Mouse (Mus musculus): ENCODE results near the gene Tbc1d17.
"Not testable (repeated sequence)": the region's sequence is repeated elsewhere in the genome, so short reads cannot be mapped to it uniquely, and the experiment has no call there.

The Tbc1d17 gene

DNA sequence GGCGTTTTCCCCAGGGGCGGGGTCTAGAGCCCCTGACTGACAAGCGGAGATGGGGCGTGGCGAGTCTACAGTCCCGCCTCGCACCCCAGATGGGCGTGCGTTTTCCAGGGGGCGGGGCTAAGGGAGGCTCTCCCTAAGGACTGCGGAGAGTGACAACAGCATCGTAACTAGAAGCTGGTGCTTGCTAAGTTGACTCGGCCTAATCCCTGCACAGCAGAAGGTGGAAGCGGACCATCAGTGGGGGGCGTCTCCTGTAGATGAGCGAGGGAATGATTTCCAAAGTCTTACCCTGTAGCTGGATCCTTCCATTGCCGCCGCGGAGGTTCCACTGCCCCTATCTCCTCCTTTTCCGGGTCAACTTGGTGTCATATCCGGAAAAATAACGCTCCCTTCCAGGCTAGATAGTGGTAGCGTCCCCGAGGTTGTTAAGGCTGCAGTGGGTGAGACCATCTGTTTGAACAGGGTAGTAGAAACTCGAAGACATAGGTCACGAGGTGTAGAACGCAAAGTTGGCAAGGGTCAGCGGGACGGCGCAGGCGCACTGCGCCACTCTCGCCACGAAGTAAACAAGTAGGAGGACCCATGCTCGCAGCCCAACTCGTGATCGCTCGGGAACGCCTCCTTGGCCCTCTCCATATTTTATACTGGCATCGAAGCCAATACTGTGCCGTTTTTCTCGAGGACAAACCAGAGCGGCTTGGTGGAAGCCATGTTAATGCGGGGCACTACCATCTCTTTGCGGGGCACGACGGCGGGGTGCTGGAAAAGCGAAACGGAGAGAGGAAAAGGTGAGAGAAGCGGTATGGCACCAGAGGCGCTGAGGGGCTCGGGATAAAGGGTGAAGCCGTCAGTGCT is at the start of gene Tbc1d17, which contains the start of gene Akt1s1:
Gene Tbc1d17, minus strand, starts transcription at position 519 of the 855 bp plus-strand sequence.
Gene Akt1s1, plus strand, starts transcription at position 431 of the 855 bp plus-strand sequence.
- DNase-seq (ENCODE audit: low spot score in 2 of 2) = peak; percentile 99 to 100

- DNase-seq (ENCODE audit: low spot score in 2 of 2) = no peak
Observed at GRCm38 (mm10) chr7:44898607-44899006, 49.7 kb upstream of the Tbc1d17 start.

- no peak for DNase-seq (ENCODE audit: low spot score in 2 of 2)
Observed at GRCm38 (mm10) chr7:44896499-44896898, 47.6 kb upstream of the Tbc1d17 start.

DNA sequence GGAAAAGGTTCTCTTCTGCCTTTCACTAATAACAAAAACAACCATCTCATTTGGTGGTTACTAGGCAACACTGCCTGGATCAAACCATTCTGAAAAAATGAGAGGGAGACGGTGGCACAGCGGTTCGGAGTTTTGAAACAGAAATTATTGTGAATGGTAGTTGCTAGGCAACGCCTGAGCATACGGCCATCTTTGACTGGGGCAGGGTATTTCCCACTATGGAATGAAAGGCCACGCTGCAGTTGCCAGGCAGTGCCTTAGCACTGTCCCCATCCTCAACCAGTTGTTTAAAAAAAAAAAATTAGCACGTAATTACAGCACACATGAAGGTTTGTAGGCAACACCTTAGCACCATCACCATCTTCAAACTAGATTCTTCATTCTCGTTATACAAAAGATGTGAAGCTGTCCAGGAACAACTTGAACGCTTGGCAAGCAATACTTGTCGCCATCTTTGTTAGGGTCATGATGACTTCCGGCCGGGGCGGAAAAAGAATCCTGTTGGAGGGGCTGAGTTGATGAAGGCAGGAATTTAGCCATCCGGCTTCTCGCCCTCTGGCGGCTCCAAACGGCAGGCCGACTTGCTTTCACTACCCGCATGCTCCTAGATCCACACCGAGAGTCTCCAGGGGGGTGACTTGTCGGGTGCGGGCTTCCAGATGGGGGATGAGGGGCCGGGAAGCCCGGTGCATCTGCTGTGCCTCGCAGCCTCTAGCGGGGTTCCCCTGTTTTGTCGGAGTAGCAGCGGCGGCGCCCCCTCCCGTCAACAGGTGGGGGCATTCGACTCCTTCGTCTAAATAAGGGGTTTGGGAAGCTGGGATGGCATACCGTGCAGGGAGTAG is 46.9 kb upstream of the Tbc1d17 start, which contains the start of gene Fuz:
Gene Fuz, plus strand, starts transcription at position 487 of the 842 bp plus-strand sequence.
- peak; percentile 93 for DNase-seq (ENCODE audit: low spot score in 2 of 2)

GRCm38 (mm10) chr7:44895206-44895592 is 46.3 kb upstream of the Tbc1d17 start:
- no peak for DNase-seq (ENCODE audit: low spot score in 2 of 2)

DNA sequence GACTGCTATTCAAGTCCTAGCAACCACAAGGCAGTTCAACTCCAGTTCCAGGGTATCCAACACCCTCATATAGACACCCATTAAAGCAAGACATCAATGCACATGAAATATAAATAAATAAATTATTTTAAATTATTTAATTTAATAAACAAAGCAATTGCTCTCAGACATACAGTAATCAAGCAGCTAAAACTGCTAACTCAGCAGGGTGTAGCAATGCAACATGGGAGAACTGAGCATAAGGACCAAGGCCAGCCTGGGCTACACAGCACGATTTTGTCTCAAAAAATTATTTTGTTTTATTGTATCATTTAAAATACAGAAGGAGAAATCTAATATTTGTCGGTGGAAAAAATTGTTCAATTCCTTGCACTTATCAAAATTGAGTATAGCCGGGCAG is 45.3 kb upstream of the Tbc1d17 start:
- no peak for DNase-seq (ENCODE audit: low spot score in 2 of 2)

DNA sequence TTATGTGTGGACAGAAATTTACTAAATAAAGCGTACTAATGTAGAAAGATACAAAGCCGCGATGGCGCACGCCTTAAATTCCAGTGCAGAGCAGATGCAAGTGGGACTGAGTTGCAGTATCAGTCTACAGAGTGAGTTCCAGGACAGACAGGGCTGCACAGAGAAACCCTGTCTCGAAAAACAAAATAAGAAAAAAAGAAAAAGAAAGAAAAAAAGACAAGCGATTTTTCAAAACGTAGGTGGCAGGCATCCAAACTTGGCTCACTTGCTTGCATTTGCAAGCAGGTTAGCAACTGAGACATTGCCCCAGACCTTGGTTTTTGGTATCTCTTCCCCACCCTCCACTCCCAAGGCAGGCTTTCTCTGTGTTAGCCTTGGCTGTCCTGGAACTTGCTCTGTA is 44.3 kb upstream of the Tbc1d17 start:
- DNase-seq (ENCODE audit: low spot score in 2 of 2) = no peak

GRCm38 (mm10) chr7:44892276-44892921 is 43.5 kb upstream of the Tbc1d17 start, which contains the start of gene Med25:
Gene Med25 (minus strand): TSS chr7:44892712.
- peak; percentile 90 to 97 for DNase-seq (ENCODE audit: low spot score in 2 of 2)

- DNase-seq (ENCODE audit: low spot score in 2 of 2) = no peak
Observed at GRCm38 (mm10) chr7:44891611-44892010, 42.7 kb upstream of the Tbc1d17 start.

GRCm38 (mm10) chr7:44890737-44891136 is 41.9 kb upstream of the Tbc1d17 start:
- no peak for DNase-seq (ENCODE audit: low spot score in 2 of 2)

- DNase-seq (ENCODE audit: low spot score in 2 of 2) = no peak
Observed at GRCm38 (mm10) chr7:44890180-44890579, 41.3 kb upstream of the Tbc1d17 start.

- DNase-seq (ENCODE audit: low spot score in 2 of 2) = no peak
Observed at GRCm38 (mm10) chr7:44888256-44889105, 39.6 kb upstream of the Tbc1d17 start.

- DNase-seq (ENCODE audit: low spot score in 2 of 2) = no peak
Observed at GRCm38 (mm10) chr7:44886964-44887363, 38.1 kb upstream of the Tbc1d17 start.

DNA sequence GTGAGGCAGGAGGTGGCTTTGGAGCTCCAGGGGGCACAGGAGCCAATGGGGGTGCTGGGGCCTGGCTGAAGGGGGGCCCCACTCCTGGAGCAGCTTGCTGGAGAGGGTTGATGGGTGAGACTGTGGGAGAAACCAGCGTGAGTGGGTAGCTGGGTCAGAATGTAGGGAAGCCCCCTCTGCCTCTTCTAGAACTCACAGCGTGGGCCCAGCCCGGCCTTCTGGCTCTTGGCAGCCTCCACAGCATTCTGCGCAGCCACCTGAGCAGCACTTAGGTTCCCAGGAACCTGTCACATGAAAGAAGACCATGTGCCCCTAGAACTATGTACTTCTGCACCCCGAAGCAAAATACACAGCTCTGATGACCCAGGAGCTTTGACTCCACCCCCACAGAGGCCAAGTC is 35.8 kb upstream of the Tbc1d17 start:
- DNase-seq (ENCODE audit: low spot score in 2 of 2) = no peak

- no peak for DNase-seq (ENCODE audit: low spot score in 2 of 2)
Observed at GRCm38 (mm10) chr7:44883036-44883435, 34.2 kb upstream of the Tbc1d17 start.

- DNase-seq (ENCODE audit: low spot score in 2 of 2) = no peak
Observed at GRCm38 (mm10) chr7:44877833-44878232, 29.0 kb upstream of the Tbc1d17 start.

DNA sequence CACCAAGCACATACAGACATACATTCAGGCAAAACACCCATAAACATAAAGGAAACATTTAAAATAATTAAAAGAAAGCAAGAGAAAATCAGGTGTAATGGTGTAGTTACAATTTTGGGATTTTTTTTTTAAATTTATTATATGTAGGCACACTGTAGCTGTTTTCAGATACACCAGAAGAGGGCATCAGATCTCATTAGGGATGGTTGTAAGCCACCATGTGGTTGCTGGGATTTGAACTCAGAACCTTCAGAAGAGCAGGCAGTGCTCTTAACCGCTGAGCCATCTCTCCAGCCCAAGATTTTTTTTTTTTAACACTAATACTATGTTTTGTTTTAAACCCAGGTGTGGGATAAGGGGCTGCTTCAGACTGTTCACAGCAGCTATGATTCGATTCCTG is 22.9 kb upstream of the Tbc1d17 start:
- DNase-seq (ENCODE audit: low spot score in 2 of 2) = not testable (repeated sequence)

GRCm38 (mm10) chr7:44871181-44871580 is 22.3 kb upstream of the Tbc1d17 start:
- no peak for DNase-seq (ENCODE audit: low spot score in 2 of 2)

GRCm38 (mm10) chr7:44870614-44871013 is 21.7 kb upstream of the Tbc1d17 start:
- DNase-seq (ENCODE audit: low spot score in 2 of 2) = no peak

DNA sequence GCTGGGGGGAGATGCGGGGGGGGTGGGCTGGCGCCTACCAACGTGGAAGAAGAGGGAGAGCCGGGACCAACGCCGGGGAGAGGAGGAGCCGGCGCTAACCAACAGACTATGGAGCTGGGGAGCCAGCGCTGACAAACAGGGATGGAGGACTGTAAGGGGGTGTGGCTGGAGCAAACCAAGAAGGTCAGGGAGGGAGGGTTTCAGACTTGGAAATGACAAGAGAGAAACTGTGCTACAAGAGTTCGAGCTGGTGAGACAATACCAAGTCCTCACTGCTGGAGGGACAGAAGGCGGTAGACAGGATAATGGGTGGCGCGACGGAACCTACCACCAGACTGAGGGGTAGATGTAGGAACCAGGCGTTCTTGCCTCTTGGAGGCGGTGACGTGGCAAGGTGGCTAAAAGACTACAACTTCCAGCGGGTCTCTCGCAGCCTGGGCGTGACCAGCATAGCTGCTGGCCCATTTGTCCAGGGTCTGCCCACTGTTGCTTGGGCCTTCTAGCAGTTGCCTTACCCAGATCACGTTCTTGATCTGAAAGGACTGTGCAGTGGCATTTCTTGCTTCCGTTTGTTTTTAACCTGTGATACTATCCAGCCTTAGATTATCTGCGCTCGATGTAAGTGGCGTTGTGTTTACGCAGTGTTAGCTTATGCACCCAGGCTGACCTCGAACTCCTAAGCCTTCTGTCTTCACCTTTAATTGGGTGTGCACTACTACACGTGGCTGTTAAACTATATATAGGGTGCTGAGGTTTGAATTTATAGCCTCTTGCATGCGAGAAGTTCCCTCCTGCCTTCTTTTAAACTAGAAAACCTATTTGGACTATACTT is 21.0 kb upstream of the Tbc1d17 start, which contains the start of gene Ptov1:
Gene Ptov1, minus strand, starts transcription at position 92 of the 832 bp plus-strand sequence.
- DNase-seq (ENCODE audit: low spot score in 2 of 2) = peak; percentile 97 to 98

Measured in right cerebral cortex, adult 2 months (tissue).